Mouse (Mus musculus): ENCODE measurements around the gene Pth2.

GRCm38 (mm10) chr7:45135370-45135769, 45.4 kb upstream of the Pth2 start:
- no peak for TF ChIP-seq CTCF (IDR thresholded peaks at IDR 0.05; ENCODE audit: control insufficient read depth, insufficient read depth, insufficient replicate concordance, low read depth, low read length)
- TF ChIP-seq POLR2A (IDR thresholded peaks at IDR 0.05; ENCODE audit: control insufficient read depth, low read depth, low read length): no peak

Measured in testis, adult 2 months (tissue).